Mouse (Mus musculus) forebrain, embryonic 10.5 days (tissue): Measurements from ENCODE around the gene Rsc1a1. TPM values are rescaled to one million over a fixed set of nuclear protein-coding genes. Genes with fewer than 3 reads are reported as not detected.

ENCODE experiments used
- DNase-seq: peaks from one replicate; pipeline ENCODE4 v3.0.0-alpha.2; 2017; ENCODE audit warnings: low spot score; ENCODE audit errors: extremely low spot score
- H3K27ac ChIP-seq: fragments of 300-500 bp; sonication (generic); 2 replicates; pipeline ENCODE4 v1.5.1; 2016; ENCODE audit warnings: mild to moderate bottlenecking
- H3K27me3 ChIP-seq: fragments of 300-500 bp; sonication (generic); 2 replicates; pipeline ENCODE4 v1.6.1; 2016; ENCODE audit warnings: mild to moderate bottlenecking; ENCODE audit not compliant: poor library complexity, severe bottlenecking
- H3K36me3 ChIP-seq: fragments of 300-500 bp; sonication (generic); replicated peaks from 2 replicates; pipeline ENCODE4 v1.6.1; 2016; ENCODE audit warnings: mild to moderate bottlenecking, moderate library complexity
- H3K4me1 ChIP-seq: fragments of 300-500 bp; sonication (generic); 2 replicates; pipeline ENCODE4 v1.6.1; 2016
- H3K4me3 ChIP-seq: fragments of 300-500 bp; sonication (generic); 2 replicates; pipeline ENCODE4 v1.5.1; 2016; ENCODE audit warnings: mild to moderate bottlenecking, moderate library complexity
- H3K9me3 ChIP-seq: fragments of 300-500 bp; sonication (generic); 2 replicates; pipeline ENCODE4 v1.6.1; 2016; ENCODE audit warnings: mild to moderate bottlenecking, moderate library complexity
- WGBS: fragments of 180-500 bp; shearing (Covaris S2); methylation state at CpG from one replicate; pipeline ENCODE4 v1.1.7; 2016; 5-methylcytosine and 5-hydroxymethylcytosine counted together
- polyA plus RNA-seq: library from polyadenylated mRNA; unstranded; fragments of >200 nt; fragmentation: Nextera tagmentation; extraction: Ambion mirVana; gene quantifications from 2 replicates; pipeline ENCODE4 v1.2.1, GENCODE M21; 2016

Gene Rsc1a1
- polyA plus RNA-seq, 1 experiment from 2014 or later, result 2.5 TPM

DNA sequence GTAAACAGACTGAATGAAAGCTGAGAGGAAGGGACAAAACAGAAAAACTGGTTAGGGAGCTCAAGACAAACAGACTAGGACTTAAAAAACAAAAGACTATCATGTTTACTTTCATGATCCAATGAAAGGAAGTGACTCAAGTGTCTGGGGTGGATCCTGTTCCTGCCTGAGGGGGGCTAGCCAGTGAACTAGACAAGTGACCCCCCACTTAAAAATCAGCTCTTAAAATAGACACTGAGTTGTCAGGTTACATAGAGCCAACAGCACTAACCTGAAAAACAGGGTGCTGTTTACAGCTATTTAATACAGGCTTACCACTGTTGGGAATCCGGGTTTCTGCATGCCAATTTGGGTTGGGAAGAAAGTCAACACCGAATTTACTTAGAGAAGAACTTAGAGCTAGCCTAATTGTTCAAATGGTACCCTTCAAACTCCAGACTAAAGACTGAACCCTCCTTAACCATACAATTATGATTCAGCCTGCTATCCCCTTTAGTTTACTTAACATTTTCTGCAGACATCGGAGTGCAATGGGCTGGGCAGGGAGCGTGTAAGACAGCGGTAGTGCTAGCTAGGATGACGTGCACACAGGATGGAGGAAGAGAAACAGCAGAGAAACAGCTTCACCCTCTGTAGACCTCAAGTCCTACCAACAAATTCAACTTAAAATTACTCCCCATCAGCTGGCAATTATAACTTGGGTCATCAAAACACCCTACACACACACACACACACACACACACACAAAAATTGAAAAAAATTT is 35.5 kb upstream of the Rsc1a1 start:
- H3K4me1 ChIP-seq, result peaks cover 28% of the 10 kb centered on the region
- H3K27me3 ChIP-seq, result no peaks in the 10 kb centered on the region
- peaks cover 44% of the 10 kb centered on the region for H3K36me3 ChIP-seq
- H3K27ac ChIP-seq, result no peak overlapping the region
- 87% methylated on average over 6 of the region's 6 CpGs for WGBS
- DNase-seq, result no peak
- H3K9me3 ChIP-seq, result no peaks in the 10 kb centered on the region
- peak overlapping the region; percentile 100; the same call in 1 of the 2 replicates for H3K4me3 ChIP-seq

DNA sequence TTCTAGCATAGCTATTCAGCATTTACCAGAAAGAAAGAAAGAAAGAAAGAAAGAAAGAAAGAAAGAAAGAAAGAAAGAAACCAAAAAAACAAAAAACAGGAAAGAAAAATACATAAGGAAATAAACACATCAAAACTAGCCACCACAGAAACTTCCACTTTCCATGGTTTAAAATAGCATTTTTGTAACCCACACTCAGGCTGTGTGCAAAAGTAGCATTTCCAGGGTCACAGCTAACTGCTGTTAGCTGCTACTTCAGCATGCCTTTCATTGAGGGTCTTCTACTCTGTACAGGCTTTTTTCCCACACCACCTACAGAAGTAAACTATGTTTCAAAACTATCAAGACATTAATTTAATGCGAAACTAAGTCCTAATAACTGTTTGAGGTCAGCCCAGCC is 33.9 kb upstream of the Rsc1a1 start:
- DNase-seq, result no peak
- H3K27me3 ChIP-seq, result no peaks in the 10 kb centered on the region
- no peaks in the 10 kb centered on the region for H3K9me3 ChIP-seq
- no peak overlapping the region for H3K4me3 ChIP-seq
- H3K27ac ChIP-seq, result no peak overlapping the region
- H3K36me3 ChIP-seq, result peaks cover 46% of the 10 kb centered on the region
- peaks cover 33% of the 10 kb centered on the region for H3K4me1 ChIP-seq
- WGBS, result 96% methylated on average over 1 of the region's 1 CpGs

DNA sequence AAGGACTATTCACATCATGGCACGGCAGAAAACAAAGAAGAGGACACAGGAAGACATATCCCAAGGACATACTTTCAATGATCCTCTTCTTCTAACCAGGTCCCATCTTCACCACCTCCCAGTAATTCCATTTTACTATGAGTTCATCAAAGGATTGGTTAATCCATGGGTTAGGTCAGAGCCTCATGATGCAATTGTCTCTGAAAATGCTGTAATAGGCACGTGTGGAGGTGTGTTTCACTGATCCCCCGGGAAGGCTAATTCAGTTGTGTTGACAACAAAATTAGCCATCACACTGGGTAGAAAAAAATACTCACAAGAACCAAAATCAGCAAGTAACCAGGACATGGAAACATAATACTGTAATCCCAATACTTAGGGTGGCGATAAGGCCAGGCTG is 32.2 kb upstream of the Rsc1a1 start:
- no peak overlapping the region for H3K4me3 ChIP-seq
- WGBS, result 87% methylated on average over 4 of the region's 4 CpGs
- H3K9me3 ChIP-seq, result no peaks in the 10 kb centered on the region
- no peaks in the 10 kb centered on the region for H3K27me3 ChIP-seq
- no peak for DNase-seq
- peaks cover 25% of the 10 kb centered on the region for H3K4me1 ChIP-seq
- H3K36me3 ChIP-seq, result peaks cover 61% of the 10 kb centered on the region
- H3K27ac ChIP-seq, result no peak overlapping the region

DNA sequence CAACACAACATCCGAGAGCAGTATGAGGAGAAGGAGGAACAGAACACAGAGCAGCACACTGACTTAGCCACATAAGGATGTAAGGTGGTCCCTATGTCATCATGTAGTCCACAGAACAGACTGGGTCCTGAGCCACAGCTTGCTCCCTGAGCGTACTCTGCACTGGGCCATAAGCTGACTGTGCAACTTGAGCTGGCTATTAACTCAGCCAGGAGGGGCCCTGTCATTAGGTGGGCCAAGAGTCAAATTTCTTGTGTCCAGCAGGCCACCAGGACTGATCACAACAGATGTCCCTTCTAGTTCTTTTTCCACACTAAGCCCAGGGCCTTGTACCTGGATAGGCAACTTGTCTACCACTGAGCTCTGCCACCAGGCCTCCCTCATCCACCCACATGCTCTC is 29.6 kb upstream of the Rsc1a1 start:
- H3K27ac ChIP-seq, result no peak overlapping the region
- 83% methylated on average over 2 of the region's 2 CpGs for WGBS
- H3K4me1 ChIP-seq, result peaks cover 5% of the 10 kb centered on the region
- no peak for DNase-seq
- no peak overlapping the region for H3K4me3 ChIP-seq
- H3K36me3 ChIP-seq, result peaks cover 74% of the 10 kb centered on the region
- no peaks in the 10 kb centered on the region for H3K27me3 ChIP-seq
- H3K9me3 ChIP-seq, result no peaks in the 10 kb centered on the region

DNA sequence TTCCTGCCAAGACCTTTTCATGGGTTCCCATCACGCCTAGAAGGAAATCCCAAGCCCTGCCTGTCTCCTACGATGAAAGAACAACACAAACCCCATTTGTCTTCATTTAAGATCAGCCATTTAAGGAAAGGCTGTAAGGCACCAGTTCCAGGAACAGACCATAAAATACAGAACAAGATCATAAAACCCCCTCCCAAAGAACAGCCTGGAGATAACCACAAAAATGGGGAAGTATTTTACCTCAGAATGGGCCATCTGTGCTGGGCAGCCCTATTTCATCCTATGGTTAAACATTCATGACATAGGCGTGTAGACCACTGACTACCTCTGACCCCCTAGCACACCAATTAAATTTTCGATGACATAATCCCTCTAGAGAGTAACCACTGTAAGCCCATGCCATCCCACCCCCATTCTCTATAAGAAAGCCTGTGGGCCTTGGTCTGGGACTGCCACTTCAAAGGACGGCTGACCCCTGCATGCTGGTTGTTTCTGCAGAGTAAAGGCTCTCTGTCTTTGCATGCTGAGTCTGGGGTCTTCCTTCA is 28.3 kb upstream of the Rsc1a1 start:
- no peak overlapping the region for H3K4me3 ChIP-seq
- no peak for DNase-seq
- H3K4me1 ChIP-seq, result peaks cover 5% of the 10 kb centered on the region
- 92% methylated on average over 5 of the region's 5 CpGs for WGBS
- H3K36me3 ChIP-seq, result peaks cover 80% of the 10 kb centered on the region
- no peaks in the 10 kb centered on the region for H3K27me3 ChIP-seq
- H3K9me3 ChIP-seq, result no peaks in the 10 kb centered on the region
- no peak overlapping the region for H3K27ac ChIP-seq

DNA sequence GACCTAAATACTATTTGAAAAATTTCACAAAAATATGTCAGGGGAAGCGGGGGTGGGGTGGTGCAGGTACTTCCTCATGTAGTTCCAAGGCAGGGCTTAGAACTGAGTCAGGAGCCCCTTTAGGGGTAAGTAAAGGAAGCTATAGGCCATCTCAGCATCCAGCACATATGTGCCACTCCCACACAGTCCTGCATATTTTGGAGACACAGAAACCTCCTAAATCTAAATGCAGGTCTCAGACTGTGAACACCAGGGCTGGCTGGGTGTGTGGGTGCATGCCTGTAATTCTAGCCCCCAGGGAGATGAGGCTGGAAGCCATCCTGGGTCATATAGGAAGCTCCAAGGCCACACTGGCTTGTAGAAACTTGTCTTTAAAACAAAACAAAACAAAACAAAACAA is 25.9 kb upstream of the Rsc1a1 start:
- H3K36me3 ChIP-seq, result peaks cover 84% of the 10 kb centered on the region
- no peaks in the 10 kb centered on the region for H3K27me3 ChIP-seq
- 89% methylated on average over 1 of the region's 1 CpGs for WGBS

DNA sequence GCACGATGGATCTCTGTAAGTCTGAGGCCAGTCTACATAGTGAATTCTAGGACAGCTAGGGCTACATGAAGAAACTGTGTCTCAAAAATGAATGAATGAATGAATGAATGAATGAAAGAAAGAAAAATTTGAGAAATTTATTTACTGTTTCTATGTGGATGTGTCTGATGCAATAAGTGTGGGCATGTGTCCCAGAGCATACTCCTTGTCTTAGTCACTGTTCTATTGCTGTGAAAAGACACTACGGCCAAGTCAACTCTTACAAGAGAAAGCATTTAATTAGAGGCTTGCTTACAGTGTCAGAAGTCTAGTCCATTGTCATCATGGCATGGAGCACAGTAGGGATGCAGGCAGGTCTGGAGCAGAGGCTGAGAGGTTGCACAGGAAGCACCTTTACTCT is 23.6 kb upstream of the Rsc1a1 start:
- no peak for DNase-seq
- 96% methylated on average over 2 of the region's 2 CpGs for WGBS
- H3K36me3 ChIP-seq, result peaks cover 100% of the 10 kb centered on the region
- no peak overlapping the region for H3K4me3 ChIP-seq
- no peak overlapping the region for H3K27ac ChIP-seq
- H3K27me3 ChIP-seq, result no peaks in the 10 kb centered on the region
- no peaks in the 10 kb centered on the region for H3K9me3 ChIP-seq
- H3K4me1 ChIP-seq, result no peaks in the 10 kb centered on the region

More for the DNA sequence above, 25.9 kb upstream of the Rsc1a1 start:
- no peak for DNase-seq
- Histone ChIP-seq H3K4me3 (no peak overlapping the region), H3K9me3 (no peaks in the 10 kb centered on the region), H3K27ac (no peak overlapping the region), H3K4me1 (peaks cover 5% of the 10 kb centered on the region)

DNA sequence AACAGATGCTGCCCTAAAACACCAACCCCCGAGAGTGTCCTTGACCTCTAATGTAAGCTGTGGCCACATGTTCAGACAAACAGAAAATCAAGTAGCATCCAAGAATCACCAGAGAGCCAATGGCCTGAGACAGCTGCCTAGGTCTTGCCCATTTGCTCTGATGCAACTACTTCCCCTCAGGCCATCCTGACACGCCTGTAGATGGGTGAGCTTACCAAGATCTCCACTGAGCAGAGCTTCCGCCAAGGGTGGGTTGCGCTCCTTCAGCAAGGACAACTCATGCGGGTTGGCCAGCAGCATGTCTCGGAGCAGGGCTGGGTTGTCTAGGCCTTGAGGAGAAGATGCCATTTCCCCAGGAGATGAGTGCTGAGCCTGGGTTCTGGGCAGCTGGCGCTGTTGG is 22.6 kb upstream of the Rsc1a1 start:
- Histone ChIP-seq H3K36me3 (peaks cover 100% of the 10 kb centered on the region), H3K27ac (no peak overlapping the region), H3K4me1 (no peaks in the 10 kb centered on the region), H3K27me3 (no peaks in the 10 kb centered on the region), H3K4me3 (no peak overlapping the region), H3K9me3 (no peaks in the 10 kb centered on the region)
- WGBS, result 95% methylated on average over 7 of the region's 7 CpGs
- no peak for DNase-seq

DNA sequence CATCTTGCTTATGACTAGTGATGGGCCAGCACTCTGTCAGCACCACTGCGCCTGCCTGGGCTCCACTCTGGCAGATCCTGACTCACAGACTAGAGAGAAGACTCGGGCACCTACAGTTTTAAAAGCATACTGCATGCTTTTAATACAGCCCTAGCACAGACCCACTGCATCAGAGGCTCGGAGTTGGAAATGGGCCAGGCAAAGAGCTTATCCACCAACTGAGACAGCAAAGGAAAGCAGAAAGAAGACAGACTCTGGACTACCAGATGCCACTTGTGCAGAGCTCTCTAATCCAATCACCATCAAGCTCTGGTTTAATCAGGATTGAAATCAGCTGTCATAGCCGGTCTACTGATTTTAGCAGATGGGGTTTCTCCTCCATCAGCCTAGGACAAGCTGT is 19.9 kb upstream of the Rsc1a1 start:
- no peak for DNase-seq
- Histone ChIP-seq H3K27me3 (no peaks in the 10 kb centered on the region), H3K9me3 (no peaks in the 10 kb centered on the region), H3K4me1 (no peaks in the 10 kb centered on the region), H3K4me3 (no peak overlapping the region), H3K36me3 (peaks cover 100% of the 10 kb centered on the region), H3K27ac (no peak overlapping the region)
- 90% methylated on average over 4 of the region's 4 CpGs for WGBS

DNA sequence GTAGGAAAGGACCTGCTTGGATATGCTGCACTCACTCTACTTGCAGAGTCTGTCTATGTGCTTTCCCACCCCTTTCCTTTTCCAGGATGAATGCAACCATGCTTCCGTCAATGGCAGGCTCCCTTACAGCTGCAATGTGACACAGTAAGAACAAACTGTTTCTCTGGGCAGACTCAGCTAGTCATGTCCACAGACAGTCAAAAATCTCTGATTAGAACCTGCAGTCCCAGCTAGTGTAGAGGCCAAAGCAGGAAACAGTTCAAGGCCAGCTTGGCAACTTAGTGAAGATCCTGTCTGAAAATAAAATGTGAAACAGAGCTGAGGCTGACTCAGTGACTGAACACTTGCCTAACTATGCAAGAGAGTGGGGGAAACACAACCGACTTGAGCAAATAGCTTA is 19.2 kb upstream of the Rsc1a1 start:
- DNase-seq, result no peak
- no peak overlapping the region for H3K4me3 ChIP-seq
- no peaks in the 10 kb centered on the region for H3K27me3 ChIP-seq
- no peaks in the 10 kb centered on the region for H3K9me3 ChIP-seq
- H3K27ac ChIP-seq, result no peak overlapping the region
- no peaks in the 10 kb centered on the region for H3K4me1 ChIP-seq
- H3K36me3 ChIP-seq, result peaks cover 100% of the 10 kb centered on the region
- 96% methylated on average over 2 of the region's 2 CpGs for WGBS

DNA sequence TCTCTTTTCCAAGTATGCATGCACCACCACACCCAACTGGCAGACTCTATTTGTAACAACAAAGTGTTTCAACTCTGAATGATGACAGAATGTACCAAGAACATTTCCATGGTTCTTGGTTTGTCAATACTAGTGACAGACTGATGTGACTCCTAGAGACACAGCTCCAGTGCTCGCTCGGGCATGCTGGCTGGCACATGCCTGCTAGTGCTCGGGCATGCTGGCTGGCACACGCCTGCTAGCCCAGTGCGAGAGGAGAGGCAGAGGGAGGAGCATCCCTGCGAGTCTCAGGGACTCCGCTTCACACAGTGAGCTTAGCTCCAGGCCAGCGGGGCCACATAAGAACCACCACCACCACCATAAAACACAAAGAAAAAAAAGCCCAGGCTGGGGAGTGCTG is 9.3 kb upstream of the Rsc1a1 start:
- H3K9me3 ChIP-seq, result no peaks in the 10 kb centered on the region
- no peak for DNase-seq
- no peak overlapping the region for H3K27ac ChIP-seq
- no peak overlapping the region for H3K4me3 ChIP-seq
- WGBS, result 98% methylated on average over 8 of the region's 8 CpGs
- H3K36me3 ChIP-seq, result peaks cover 100% of the 10 kb centered on the region
- H3K4me1 ChIP-seq, result no peaks in the 10 kb centered on the region
- H3K27me3 ChIP-seq, result no peaks in the 10 kb centered on the region

DNA sequence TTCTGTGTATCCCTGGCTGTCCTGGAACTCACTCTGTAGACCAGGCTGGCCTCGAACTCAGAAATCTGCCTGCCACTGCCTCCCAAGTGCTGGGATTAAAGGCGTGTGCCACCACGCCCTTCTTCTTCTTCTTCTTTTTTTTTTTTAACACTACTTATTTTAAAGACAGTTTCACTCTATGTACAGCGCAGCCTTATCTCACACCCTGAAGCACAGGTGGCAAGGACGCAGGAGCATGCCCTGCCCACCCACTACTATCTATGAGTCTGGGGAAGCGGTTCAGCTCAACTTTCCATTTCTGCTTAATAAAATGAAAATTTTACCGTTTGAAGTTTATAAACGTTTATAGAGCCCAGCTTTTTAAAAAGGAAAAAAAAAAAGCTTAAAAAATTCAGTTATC is 3.1 kb upstream of the Rsc1a1 start:
- no peaks in the 10 kb centered on the region for H3K9me3 ChIP-seq
- no peak for DNase-seq
- WGBS, result 97% methylated on average over 8 of the region's 8 CpGs
- peaks cover 93% of the 10 kb centered on the region for H3K36me3 ChIP-seq
- no peaks in the 10 kb centered on the region; the same call in 1 of the 2 replicates for H3K4me1 ChIP-seq
- H3K27me3 ChIP-seq, result no peaks in the 10 kb centered on the region
- no peak overlapping the region for H3K4me3 ChIP-seq
- H3K27ac ChIP-seq, result no peak overlapping the region

DNA sequence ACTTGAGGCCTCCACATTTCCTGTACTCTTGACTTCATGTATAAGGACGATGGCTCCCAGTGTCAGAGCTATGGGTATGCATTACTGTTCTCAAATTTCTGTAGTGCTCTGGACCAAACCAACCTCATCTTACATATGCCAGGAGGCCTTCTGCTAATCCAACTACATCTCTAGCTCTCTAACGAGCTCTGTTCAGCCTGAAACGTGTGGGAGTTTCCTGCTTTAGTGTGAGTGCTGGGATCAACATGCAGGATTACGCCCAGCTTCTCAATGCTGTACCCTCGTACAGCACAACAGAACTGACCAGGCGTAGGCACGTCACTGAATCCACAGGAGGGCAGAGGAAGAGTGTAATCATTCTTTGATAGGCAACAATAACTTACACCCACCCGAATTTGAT is 1.1 kb upstream of the Rsc1a1 start:
- Histone ChIP-seq H3K9me3 (no peaks in the 10 kb centered on the region), H3K4me3 (no peak overlapping the region), H3K36me3 (peaks cover 90% of the 10 kb centered on the region), H3K4me1 (peaks cover 10% of the 10 kb centered on the region), H3K27ac (no peak overlapping the region), H3K27me3 (no peaks in the 10 kb centered on the region)
- no peak for DNase-seq
- 83% methylated on average over 8 of the region's 8 CpGs for WGBS
